7 mouse cellular contexts compared by ENCODE assay signal in genomic region chr15:93227764-93228079, GRCm38 (mm10). TPM values are rescaled to one million over a fixed set of nuclear protein-coding genes. Genes with fewer than 3 reads are reported as not detected.
DNase-seq lines count a peak whose midpoint lies in the region; ATAC-seq lines count a peak whose summit lies in the region.

No protein-coding gene starts in this region.

- peak; percentile 97 for ATAC-seq in frontal cortex, adult (ENCODE audit: low TSS enrichment)
- ATAC-seq in megakaryocyte-erythroid progenitor cell, adult 5-6 weeks (replicated peaks; ENCODE audit: low FRiP score, low TSS enrichment, poor library complexity, severe bottlenecking) = peak; percentile 77

- peak; percentile 35 for DNase-seq in 416B (ENCODE audit: low read depth)
- peak; percentile 59 for DNase-seq in CD4-positive, CD25-positive, alpha-beta regulatory T cell, adult 2 months (ENCODE audit: low read depth, low spot score)
- peak; percentile 12 for DNase-seq in cerebellum, adult 9-11 months
- peak; percentile 16 to 57 for DNase-seq in layer of hippocampus, adult 18-20 months (ENCODE audit: low spot score in 2 of 2)
- peak; percentile 31 for DNase-seq in thymus, postnatal 0 days (ENCODE audit: low spot score)

RNA-seq across cellular contexts. Expression of gene Gxylt1, which starts 47.3 kb away (rescaled TPM):
- 10 to 100 TPM; 10.5 to 10.9 TPM for total RNA-seq in layer of hippocampus, adult 18-20 months (2021)
- 7.2 and 8.2 TPM in 2 replicates for total RNA-seq in megakaryocyte-erythroid progenitor cell, adult 5-6 weeks (2014; fragmentation: Nextera tagmentation)
- 11.0 and 12.6 TPM in 2 replicates for total RNA-seq in megakaryocyte-erythroid progenitor cell, adult 5-6 weeks (2017)
- polyA plus RNA-seq in thymus, postnatal 0 days (2015; fragmentation: Nextera tagmentation; extraction: Ambion mirVana) = 5.2 and 5.9 TPM in 2 replicates

Comparison
In these comparisons a context has a peak if more than half of its experiments do, and no peak if none do; other contexts are left out.
1. Peak in every context shown above with its lines: DNase-seq and ATAC-seq.